Mouse (Mus musculus) layer of hippocampus, adult 9-11 months (tissue): ENCODE measurements around the gene Plekhg1.

Source experiments
- DNase-seq: peaks from one replicate; pipeline ENCODE4 v3.0.0; 2022

Gene Plekhg1

DNA sequence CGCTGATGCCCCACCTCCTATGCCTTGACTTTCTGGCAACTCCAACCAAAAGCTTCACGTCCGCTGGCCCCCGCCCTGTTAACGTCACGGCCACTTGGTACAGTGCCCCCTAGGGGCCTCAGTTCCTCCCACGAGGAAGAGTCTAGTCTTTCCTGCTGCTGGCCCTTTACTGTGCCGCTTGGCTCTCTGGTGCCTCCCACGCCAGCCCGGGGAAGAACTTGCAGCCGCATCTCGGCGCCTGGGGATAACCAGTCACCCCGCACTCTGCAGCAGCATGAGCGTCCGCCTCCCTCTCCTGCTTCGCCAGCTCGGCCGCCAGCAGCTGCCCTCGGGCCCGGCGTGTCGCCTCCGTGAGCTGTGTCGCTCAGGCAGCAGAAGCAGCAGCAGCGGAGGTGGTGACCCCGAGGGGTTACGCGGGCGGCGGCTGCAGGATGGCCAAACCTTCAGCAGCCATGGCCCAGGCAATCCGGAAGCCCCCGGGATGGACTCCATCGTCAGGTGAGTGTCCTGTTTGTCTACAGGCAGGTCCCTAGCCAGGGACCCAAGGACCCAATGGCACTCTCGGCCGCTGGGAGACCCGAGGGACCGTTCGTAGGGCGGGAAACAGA is 232.9 kb downstream of the Plekhg1 start, which contains the start of gene Mthfd1l:
TSS of gene Mthfd1l (plus strand) at position 138 of the 608 bp plus-strand sequence.
- DNase-seq, result peak; percentile 85

DNA sequence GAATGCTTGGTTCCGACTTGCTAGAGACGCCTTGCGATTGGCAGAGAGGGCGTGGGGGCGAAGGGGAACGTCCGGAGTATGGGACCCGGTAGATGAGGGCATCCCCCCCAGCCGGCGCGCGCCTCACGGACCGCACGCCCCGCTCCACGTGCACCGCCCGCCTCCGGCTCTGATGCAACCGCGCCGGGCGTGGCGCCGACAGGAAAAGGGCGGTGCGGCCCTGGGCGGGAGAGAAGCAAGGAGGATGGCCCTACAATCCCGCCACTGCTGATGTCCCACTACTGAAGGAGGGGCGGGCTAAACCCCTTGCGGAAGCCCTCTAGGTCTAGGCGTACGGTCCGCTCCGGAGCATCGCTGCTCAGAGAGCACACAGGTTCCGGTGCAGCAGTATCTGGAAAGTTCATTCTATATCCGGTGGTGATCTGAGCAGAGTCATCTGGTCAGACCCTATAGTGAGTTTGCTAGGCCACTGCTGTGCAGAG is 233.5 kb downstream of the Plekhg1 start:
- DNase-seq, result peak; percentile 86

DNA sequence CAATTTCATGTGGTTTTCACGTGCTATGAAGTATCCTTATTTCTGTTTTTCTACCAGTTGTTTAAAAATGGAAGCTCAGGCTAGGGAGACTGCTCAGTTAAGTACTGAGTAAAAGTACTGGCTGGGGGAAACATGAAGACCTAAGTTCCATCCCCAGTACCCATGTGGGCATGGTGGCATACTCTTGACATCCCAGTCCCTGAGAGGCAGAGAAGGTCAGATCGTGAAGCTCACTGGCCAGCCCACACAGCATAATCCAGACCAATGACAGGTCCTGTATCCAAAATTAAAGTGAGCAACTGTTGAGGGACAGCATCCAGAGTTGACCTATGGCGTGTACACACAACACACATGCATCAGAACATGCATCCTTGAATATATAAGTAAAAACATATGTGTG is 234.2 kb downstream of the Plekhg1 start:
- no peak for DNase-seq

DNA sequence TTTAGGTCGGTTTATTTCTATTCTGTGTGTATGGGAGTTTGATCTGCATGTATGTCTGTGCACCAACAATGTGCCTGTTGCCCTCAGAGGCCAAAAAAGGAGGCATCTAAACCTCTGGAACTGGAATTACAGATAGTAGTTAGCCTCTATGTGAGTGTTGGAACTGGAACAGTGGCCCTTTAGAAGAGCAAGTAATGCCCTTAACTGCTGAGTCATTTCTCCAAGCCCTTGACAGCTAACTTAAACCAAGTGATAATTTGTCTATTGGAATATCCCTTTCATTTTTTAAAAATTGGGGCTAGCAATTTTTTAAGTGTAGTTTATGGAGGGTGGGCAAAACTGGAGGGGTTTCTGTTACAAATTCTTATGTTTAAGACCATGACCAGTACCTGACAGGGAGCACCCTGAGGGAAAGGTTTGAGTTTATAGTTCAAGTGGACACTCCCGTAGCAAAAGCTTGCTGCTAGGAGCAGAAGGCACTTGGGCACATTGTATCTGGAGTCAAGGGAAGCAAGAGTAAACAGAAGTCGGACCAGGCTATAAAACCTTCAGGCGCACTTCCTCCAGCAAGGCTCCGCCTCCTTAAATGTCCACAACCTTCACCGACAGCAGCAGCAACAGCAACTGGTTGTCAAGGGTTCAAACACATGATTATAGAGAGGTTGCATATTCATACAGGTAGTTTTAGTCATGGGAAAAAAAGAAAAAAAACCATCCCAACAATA is 235.9 kb downstream of the Plekhg1 start:
- no peak for DNase-seq

DNA sequence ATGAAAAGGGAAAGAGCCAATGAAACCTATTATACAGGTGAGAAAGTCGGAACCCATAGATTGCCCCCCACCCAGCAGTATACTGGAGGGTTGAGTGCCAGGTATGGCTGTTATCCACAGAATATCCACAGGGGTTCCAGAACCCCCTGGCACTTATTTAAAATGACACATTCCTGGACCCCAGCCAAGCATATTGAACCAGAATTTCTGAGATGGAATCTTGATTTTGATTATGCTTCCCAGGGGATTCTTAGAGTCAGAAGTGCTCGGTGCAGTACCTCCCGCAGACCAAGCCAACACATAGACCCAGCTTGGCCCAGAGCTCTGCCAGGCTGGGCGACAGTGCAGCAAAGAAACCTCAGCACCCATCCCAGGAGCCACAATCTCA is 236.5 kb downstream of the Plekhg1 start:
- DNase-seq, result no peak

DNA sequence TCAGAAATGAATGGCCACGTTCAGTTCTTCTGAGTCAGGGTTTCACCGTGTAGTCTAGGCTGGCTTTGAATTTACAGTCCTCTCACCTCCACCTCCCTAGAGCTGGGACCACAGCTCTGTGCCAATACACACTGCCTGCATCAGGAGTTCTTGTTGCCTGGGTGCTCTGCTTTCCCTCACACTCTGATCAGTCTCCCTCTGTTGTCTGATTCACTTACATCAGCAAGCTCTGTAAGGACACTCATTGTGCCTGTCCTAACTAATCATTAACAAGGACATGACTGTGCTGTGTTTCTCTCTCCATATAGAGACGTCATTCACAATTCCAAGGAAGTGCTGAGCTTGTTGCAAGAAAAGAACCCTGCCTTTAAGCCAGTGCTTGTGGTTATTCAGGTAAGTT is 238.2 kb downstream of the Plekhg1 start:
- peak; percentile 36 for DNase-seq

DNA sequence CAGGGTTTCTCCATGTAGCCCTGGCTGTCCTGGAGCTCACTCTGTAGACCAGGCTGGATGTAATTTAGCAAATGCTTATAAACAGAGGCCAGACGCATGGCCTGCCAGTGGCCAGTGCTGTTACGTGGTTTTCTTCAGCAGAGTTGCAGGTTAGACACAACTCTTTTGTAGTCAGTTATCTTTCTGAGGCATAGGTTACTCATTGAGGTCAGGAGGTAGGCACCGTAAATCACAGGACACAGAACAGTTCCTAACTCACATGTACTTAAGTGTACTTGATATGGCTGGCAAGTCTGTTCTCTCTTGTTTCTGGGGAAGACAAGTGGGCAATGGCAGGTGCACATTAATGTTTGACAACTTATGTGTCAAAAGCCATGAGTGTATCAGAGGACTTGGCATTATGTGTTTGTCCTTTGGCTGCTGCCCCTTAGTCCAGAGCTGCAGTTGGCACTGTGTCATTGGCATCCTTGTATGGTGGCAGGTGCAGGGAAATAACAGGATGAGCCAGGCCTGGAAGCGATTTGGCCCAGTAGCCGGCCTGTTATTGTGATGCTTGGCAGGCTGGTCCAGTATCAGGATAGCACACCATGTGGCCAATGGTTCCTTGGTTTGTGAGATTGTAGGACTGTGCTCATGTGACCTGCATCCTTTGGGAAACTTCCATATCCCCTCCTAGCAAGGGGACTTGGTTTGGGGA is 238.8 kb downstream of the Plekhg1 start:
- DNase-seq, result peak; percentile 14

DNA sequence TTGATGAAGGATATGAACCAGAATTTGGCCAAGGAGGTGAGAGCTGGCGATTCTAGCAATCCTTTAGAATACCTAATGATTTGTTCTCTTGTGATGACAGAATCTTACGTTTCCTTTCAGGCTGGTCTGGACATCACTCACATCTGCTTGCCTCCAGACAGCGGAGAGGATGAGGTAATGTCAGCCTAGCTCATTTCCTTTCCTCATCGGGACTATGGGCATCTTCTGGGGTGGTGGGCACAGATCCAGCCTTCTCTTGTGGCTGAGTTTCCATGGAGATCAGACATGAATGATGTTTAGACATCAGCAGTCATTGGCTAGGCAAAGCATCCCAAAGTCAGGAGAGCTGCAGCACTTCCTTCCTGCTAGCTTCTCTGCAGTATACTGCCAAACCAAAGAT is 240.1 kb downstream of the Plekhg1 start:
- DNase-seq, result no peak

DNA sequence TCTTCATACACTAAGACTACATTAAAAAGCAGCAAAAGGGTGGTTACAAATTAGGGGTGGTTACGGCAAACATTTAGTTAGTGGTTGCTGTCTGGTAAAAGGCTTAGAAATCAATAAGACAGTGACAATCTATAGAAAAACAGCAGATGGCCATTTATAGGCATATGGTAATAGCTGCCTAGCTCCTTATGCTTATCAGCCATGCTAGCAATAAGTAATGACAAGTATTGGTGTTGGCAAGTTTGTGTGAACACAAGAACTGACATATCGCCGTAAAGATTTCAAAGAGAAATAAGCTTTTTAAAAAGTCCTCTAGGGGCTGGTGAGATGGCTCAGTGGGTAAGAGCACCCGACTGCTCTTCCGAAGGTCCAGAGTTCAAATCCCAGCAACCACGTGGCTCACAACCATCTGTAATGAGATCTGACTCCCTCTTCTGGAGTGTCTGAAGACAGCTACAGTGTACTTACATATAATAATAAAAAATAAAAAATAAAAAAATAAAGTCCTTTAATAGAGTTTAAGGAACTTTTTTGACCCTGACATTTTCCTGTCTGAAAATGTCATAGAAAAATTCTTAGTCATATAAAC is 250.2 kb downstream of the Plekhg1 start:
- DNase-seq, result no peak

DNA sequence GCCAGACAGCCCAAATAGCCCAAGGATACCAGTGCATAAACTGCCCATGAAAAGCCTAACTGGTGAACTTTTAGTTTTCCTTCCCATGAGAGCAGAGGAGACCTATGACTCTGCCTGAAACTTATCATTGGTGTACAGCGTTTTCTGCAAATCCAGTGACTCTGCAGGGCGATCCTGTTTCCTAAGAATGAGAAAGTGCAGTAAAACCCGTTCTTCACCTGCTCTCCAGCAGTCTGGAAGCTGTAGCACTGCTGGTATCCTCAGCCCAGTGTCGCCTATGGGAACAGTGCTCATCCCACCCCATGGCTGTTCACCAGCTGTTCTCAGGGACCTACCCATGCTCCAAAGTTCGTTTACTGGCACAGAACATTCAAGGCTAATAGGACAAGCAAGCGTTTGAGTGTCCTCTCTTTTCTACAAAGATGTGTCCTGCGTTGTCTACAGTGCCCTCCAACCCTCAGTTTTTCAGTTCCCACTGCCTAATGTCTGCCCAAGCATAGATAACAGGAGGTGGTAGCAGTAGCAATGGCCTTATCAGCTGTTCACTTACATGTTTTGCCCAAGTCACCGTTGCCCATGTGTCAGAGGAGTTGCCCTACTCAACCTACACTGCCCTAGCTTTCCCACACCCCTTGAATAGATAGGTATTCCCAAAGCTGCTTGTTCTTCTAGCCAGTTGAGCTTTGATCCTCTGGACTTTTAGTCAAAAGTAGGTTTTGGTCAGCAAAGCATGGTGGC is 253.4 kb downstream of the Plekhg1 start:
- DNase-seq, result no peak

DNA sequence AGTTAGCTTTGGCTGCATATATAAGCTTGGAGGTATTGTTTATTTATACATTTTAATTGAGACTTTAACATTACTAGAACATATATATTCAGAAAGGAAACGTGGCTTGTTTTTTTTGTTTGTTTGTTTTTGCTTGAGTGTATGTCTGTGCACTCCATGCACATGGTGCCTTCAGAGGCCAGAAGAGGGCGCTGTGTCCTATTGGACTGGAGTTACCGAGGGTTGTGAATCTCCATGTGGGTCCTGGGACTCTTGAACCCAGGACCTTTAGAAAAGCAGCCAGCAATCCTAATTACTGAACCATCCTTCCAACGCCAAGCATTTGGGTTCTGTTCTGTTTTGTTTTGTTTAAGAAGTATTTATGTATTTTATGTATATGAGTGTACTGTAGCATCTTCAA is 255.1 kb downstream of the Plekhg1 start:
- DNase-seq, result no peak

DNA sequence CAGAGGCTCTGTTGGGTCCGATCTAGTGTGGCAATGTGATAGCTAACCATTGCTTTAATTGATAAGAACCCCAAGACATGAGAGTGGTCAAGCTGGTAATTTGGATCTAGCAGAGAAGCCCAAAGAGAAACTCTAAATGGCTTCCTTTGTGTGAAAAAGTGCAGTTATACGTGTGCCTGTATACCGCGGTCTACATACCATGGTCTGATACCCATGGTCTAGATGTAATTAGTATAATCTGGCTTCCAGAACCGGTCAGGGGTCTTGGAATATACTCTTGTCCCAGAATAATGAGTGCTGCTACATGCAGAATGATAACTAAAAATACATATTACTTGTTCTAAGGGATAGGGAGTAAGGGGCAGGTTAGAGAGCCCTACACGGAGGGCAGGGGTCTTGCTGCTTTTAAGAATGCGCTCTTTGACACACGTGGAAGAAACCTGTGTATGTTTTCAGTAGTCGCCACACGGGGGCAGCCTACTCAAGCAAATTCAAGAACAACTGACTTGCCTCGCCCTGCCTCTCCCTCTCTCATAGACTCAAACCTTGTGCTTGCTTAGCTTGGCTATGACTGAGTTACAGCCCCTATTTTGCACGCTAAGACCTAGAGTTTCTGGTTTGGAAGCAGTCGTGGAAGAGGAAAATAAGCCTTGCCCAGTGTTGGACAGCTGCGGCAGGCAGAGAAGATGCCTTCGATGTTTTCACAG is 256.2 kb downstream of the Plekhg1 start:
- peak; percentile 61 for DNase-seq

DNA sequence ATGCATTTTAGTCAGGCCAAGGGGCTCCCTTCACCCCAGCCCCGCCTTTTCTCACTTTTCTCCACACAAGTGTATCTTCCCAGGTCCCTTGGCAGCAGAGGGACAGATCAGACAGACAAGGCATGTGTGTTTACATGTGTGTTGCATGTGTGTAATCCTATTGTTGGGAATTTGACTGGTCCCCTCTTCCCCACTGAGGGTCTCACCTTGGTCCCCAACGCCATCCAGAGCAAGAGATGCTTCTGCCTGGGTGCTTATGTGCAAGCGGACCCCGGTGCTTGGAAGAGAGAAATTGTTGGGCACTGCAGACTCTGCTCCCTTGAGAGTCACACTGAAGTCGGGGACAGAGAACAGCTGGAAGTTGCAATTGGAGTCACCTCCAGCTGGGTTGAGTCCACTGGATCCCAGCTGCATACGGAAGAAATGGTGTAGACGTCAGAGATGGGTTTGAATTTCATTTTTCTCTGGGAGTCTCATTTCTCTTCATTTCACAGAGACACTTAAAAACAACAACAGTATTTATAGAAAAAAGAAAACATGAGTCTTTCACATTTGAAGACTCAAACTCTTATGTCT is 257.8 kb downstream of the Plekhg1 start:
- DNase-seq, result no peak

DNA sequence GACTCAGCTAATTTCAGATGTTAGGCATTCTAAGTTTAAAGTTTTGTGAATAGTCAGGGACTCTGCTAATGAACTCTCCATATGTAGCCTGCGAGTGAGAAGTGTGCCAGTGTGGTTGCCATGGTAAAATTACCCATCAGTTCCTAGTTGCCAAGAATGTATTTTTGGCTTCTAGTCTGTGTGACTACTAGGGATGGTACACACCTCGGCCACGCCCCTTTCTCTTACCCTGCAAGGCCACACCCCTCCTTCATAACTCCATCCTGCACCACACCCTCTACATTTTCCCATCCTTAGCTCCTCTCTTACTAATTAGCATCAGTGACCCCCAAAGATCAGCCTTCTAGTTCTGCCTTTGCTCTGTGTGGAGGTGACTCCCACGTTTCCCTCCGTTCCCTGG is 262.5 kb downstream of the Plekhg1 start:
- DNase-seq, result peak; percentile 27

DNA sequence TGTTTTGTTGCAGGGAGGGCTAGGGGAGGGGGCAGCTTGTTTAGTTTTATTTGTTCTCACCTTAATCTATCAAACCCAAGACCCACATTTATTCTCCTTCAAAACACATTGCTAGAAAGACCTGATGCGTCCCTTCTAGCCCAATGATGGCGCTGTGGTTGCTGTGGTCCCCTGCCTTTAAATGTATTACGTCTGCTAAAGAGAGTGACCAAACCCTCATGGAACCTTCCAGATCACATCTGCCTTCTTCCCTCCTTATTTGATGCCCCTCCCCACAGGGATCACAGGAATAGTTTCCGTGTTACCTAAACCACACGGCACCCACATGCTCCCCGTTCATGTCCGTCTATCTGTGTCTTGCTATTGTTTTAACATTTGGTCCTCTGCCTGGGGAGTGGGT is 265.0 kb downstream of the Plekhg1 start:
- DNase-seq, result no peak

DNA sequence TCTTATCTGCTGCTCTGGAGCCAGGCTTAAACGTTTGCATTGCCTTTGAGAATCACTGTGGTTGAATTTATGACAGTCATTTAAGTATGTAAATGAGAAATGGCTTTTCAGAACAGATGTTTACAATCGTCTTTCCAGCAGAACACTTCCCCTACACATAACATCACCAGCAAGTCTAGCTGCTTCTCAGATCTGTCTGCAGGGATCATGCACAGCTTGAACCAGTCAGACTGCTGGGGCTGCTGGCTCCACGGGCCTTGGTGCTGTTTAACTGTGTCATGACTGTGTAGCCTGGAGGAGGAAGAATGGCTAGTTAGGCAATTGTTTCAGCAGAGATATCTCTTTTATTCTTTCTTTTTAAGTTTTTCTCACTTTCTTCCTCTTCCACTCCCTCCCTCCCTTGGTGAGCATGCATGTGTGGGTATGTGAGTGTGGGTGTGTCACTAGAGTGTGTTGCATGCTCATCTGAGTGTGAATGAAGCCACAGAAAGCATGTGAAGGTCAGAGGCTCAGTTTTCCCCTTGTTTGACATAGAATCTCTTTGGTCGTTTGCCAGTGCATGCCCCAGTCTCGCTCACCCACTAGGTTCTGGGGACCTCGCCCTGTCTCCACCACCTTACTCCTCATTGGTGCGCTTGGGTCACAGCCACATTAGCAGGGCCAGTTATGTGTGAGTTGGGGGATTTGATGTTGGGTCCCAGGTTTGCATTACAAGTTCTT is 266.3 kb downstream of the Plekhg1 start:
- DNase-seq, result no peak
